Mouse (Mus musculus) cerebellum, adult 2 months (tissue): ENCODE measurements around the gene Pla2g7. TPM values are rescaled to one million over a fixed set of nuclear protein-coding genes. Genes with fewer than 3 reads are reported as not detected.

Source experiments
- DNase-seq, 2 experiments: peaks; one replicate each; pipeline ENCODE4 v3.0.0; 2021
- H3K27ac ChIP-seq: fragments of 200-500 bp; 2 replicates; pipeline ENCODE4 v1.5.1; 2012; ENCODE audit warnings: low read length, control low read depth, inconsistent platforms; ENCODE audit not compliant: insufficient read depth
- H3K27me3 ChIP-seq: fragments of 200-500 bp; 2 replicates; pipeline ENCODE4 v1.6.1; 2012; ENCODE audit warnings: inconsistent platforms, mild to moderate bottlenecking, low read length, moderate library complexity; ENCODE audit not compliant: control insufficient read depth, insufficient read depth
- H3K4me1 ChIP-seq: fragments of 200-500 bp; 2 replicates; pipeline ENCODE4 v1.6.1; 2011; ENCODE audit warnings: low read length; ENCODE audit not compliant: control insufficient read depth, insufficient read depth
- H3K4me3 ChIP-seq: fragments of 200-500 bp; replicated peaks from 2 replicates; pipeline ENCODE3; 2011; ENCODE audit warnings: mild to moderate bottlenecking, low read depth, low read length, control low read depth; ENCODE audit not compliant: insufficient read depth
- CTCF ChIP-seq: fragments of 200-500 bp; IDR thresholded peaks from 2 replicates; pipeline ENCODE4 v1.5.1; 2011; ENCODE audit warnings: low read depth, mild to moderate bottlenecking, control low read depth, low read length, moderate library complexity, borderline replicate concordance; ENCODE audit not compliant: insufficient read depth
- POLR2A ChIP-seq: fragments of 200-500 bp; IDR thresholded peaks from 2 replicates; pipeline ENCODE4 v1.6.1; 2011; ENCODE audit warnings: low read length, control low read depth, borderline replicate concordance; ENCODE audit not compliant: insufficient read depth
- WGBS: fragments of 180-500 bp; shearing (Covaris S2); methylation state at CpG from one replicate; pipeline ENCODE4 v1.1.7; 2018; 5-methylcytosine and 5-hydroxymethylcytosine counted together
- polyA plus RNA-seq: library from polyadenylated mRNA; depleted of rRNA; stranded (reverse); fragments of >200 nt; gene quantifications from 2 replicates; pipeline ENCODE4 v1.2.3, GENCODE M21; 2012

Gene Pla2g7
- polyA plus RNA-seq, 1 experiment: 201 TPM

GRCm38 (mm10) chr17:43543539-43543938 is 24.4 kb upstream of the Pla2g7 start, which contains the start of gene Ankrd66:
Gene Ankrd66, minus strand, starts transcription at chr17:43543639.
- WGBS: 77% methylated on average over 1 of the region's 1 CpGs

DNA sequence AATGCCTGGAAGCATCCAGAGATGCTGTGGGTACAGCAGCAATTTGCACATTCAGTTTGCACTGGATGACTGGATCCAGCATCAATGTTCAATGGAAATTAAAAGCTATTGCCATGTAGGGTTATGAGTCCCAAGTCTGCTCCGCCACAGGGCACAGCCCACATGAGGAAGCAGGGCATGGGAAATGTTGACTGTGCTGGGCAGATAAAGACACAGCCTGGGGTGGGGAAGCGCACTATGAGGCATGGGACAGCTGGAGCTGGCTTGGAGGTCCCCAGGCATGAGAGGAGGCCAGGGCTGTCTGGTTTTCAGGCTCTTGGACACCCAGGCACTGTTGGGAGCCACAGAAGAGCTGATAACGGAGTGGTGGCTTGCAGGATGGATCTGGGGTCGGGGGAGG is 23.9 kb upstream of the Pla2g7 start:
- Histone ChIP-seq H3K4me1 (no peaks in the 10 kb centered on the region), H3K27me3 (no peaks in the 10 kb centered on the region), H3K27ac (no peak overlapping the region), H3K4me3 (no peak overlapping the region)
- no peak for DNase-seq
- WGBS: 79% methylated on average over 4 of the region's 4 CpGs
- TF ChIP-seq POLR2A (no peak), CTCF (no peak)

More at GRCm38 (mm10) chr17:43543539-43543938, 24.4 kb upstream of the Pla2g7 start, which contains the start of gene Ankrd66:
- H3K27ac ChIP-seq: no peak within 1 kb of the TSS
- DNase-seq: no peak
- TF ChIP-seq CTCF (no peak), POLR2A (no peak)
- H3K4me3 ChIP-seq: no peak within 1 kb of the TSS
- H3K27me3 ChIP-seq: no peaks in the 10 kb centered on the region
- H3K4me1 ChIP-seq: no peaks in the 10 kb centered on the region

GRCm38 (mm10) chr17:43551122-43551630 is 16.7 kb upstream of the Pla2g7 start:
- H3K4me1 ChIP-seq: no peaks in the 10 kb centered on the region
- DNase-seq: no peak
- 27% methylated on average over 3 of the region's 3 CpGs for WGBS

DNA sequence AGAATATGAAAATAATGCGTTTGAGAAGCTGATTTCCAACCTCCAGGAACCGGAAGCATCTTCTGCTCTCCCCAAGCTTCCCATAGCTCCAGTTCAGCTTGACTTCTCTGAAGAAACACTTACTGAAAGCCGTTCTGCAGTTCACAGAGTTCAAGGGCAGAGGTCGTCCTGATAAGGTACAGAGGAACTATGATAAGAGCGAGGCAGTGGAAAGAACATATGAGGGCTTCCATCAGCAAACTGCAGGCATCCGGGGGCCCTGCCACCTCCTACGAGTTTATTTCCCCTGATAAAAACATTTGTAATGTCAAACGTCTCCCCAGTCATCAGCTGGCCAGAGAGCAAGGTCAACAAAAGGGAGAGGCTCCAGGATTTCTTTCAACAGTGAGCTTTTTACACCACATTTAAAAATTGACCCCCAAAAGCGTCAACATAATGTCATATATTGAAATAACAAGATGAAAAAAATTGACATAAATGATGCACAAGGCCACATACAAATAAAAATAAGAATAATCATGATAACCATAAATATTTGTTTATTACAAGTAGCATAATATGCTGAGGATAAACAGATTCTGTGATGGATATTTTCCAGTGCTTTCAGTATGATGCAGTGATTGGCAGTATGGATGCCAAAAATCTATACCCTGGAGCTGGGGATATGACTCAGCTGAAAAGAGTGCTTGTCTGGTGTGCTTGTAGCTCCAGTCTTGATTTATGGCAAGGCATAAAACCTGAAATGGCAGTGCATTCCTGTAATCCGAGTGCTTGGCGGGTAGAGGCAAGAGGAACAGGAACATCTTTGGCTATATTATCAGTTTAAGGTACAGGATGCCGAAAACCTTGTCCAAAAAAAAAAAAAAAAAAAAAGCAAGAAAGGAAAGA is 13.1 kb upstream of the Pla2g7 start:
- Histone ChIP-seq H3K27ac (no peak overlapping the region), H3K27me3 (no peaks in the 10 kb centered on the region), H3K4me1 (no peaks in the 10 kb centered on the region; the same call in 1 of the 2 replicates), H3K4me3 (no peak overlapping the region)
- TF ChIP-seq CTCF (no peak), POLR2A (no peak)
- WGBS: 83% methylated on average over 12 of the region's 12 CpGs
- no peak for DNase-seq

More at GRCm38 (mm10) chr17:43551122-43551630, 16.7 kb upstream of the Pla2g7 start:
- no peak for TF ChIP-seq CTCF
- no peak for TF ChIP-seq POLR2A
- no peak overlapping the region for H3K4me3 ChIP-seq
- H3K27ac ChIP-seq: no peak overlapping the region
- H3K27me3 ChIP-seq: no peaks in the 10 kb centered on the region

- DNase-seq: no peak
- 61% methylated on average over 4 of the region's 4 CpGs for WGBS
- Histone ChIP-seq H3K27me3 (no peaks in the 10 kb centered on the region), H3K27ac (no peak overlapping the region), H3K4me1 (no peaks in the 10 kb centered on the region; the same call in 1 of the 2 replicates), H3K4me3 (no peak overlapping the region)
- TF ChIP-seq POLR2A (no peak), CTCF (no peak)
These were observed 10.8 kb upstream of the Pla2g7 start for GRCm38 (mm10) chr17:43557104-43557503.

DNA sequence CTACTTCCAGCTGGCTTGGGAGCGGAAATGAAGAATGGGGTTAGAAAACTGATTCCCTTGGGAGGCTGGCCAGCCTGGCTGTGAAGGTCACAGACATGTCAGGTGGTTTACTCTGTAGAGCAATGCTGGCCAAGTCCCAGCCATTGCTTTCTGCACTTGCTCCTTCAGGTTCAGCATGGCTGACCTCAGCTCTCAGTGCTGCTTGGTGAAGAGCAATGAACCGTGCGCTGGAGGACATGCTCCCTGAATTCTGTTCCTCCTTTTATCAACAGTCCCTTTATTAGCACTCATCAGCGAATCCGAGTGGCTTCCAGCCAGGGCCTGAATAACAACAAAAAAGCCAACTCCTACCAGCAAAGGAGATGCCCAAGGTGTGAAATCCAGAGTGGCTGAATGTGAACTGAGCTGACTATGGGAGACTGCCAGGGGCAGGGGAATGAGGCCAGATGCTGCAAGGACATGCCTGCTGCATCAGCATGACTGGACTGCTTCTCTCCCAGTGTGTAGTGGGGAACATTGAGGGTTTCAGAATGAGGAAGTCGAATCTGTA is 10.3 kb upstream of the Pla2g7 start:
- WGBS: 13% methylated on average over 6 of the region's 6 CpGs
- TF ChIP-seq POLR2A (no peak), CTCF (no peak)
- H3K4me1 ChIP-seq: no peaks in the 10 kb centered on the region; the same call in 1 of the 2 replicates
- H3K27me3 ChIP-seq: no peaks in the 10 kb centered on the region
- H3K27ac ChIP-seq: no peak overlapping the region
- DNase-seq: peak; percentile 28 to 56
- H3K4me3 ChIP-seq: no peak overlapping the region

DNA sequence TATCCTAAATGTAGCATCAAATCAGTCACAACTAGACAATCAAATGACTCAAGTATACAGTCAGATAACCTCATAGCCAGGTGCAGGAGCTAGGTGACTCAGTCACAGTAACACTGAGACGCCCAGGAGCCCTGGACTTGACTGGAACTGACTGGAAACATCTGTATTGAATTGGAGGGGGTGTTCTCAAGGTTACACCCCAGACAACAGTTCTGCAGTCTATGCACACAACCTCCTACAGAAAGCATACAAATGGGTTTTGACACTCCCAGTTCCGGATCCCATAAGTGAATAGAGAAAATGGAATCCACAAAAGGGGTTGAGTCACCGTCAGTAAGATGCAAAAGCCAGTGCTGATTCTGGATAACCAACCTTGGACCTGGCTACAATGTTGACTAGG is 9.2 kb upstream of the Pla2g7 start:
- Histone ChIP-seq H3K4me1 (no peaks in the 10 kb centered on the region; the same call in 1 of the 2 replicates), H3K27ac (no peak overlapping the region), H3K27me3 (no peaks in the 10 kb centered on the region), H3K4me3 (no peak overlapping the region)
- no peak for DNase-seq
- no peak for TF ChIP-seq CTCF
- TF ChIP-seq POLR2A: no peak
- 91% methylated on average over 3 of the region's 3 CpGs for WGBS
